Mouse (Mus musculus) right cerebral cortex, postnatal 4 days (tissue): ENCODE data around the gene Ctdsp2.

Experiments
- DNase-seq: peaks from one replicate; pipeline ENCODE4 v3.0.0-alpha.2; 2022

Ctdsp2 gene

DNA sequence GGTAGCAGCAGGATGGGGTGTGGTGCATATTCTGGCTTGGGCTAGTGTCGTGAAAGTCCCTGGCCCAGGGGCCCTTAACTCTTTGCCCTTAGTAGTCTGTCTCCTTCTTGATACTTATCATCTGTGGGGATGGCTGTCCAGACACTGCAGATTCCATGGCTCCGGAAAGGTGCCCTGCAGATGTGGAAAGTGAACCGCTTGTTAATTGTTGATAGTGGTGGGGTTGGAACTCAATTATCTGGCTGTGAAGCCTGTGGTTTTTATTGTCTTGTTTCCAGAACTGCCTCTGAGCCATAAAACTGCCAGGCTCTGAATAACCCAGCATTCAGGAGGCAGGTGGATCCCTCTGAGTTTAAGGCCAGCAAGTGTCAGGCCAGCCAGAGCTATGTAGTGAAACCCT, 13.2 kb downstream of the Ctdsp2 start:
- no peak for DNase-seq

DNA sequence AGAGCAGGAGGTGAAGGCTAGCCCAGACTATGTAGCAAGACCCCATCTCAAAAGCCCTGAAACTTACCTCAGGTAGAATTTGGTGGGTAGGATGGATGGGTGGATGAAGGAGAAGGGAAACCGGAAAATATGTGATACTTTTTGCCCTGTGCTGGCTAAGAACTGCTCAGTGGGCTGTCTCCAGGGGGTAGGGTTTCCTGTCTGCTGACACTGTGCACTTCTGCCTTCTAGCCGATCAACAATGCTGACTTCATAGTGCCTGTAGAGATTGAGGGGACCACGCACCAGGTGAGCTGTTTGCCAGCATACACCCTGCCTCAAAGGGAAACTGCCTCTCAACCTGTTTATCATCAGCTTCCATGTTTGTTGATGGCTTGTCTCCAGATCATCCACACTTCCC, 15.1 kb downstream of the Ctdsp2 start:
- DNase-seq = no peak

DNA sequence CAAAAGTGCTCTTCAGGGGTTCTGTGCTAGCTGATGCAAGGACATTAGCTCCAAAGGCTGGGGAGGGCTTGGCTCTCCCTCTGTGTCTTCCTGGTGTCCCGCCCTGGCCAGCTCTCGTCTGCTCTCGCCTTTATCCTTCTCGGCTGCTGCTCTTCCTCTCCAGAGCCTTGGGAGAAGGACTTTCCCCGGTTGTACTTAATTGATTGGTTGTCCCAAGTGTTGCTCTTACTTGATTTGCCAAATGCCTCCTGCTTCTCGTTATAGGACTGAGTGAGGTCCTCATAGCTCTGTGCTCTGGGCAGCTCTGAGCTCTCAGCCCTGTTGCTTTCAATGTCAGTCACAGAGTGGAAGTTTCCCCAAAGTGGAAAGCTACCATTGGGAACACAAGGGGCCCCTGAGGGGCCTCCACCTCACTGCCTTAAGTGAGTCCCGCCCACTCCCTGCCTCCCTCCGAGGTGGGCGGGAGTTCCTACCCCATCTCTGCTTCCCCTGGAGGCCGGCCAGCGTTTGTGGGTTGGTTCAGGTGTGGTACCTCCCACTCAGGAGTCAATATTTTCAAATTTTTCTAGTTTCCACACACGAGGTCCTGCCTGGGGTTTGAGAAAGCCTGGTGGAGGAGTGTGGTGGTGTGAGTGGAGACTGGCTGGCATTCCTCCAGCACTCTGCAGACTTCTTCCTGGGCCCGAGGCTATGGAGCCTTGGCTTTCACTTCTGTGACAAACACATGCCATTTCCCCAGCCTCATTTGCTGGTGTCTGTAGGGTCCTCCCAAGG, 19.0 kb downstream of the Ctdsp2 start:
- DNase-seq = no peak

GRCm38 (mm10) chr10:127000529-127000928, 22.0 kb downstream of the Ctdsp2 start, which contains the start of gene Avil:
Avil (plus strand) TSS chr10:127000709.
- no peak for DNase-seq

GRCm38 (mm10) chr10:127001297-127001696, 22.8 kb downstream of the Ctdsp2 start:
- no peak for DNase-seq

DNA sequence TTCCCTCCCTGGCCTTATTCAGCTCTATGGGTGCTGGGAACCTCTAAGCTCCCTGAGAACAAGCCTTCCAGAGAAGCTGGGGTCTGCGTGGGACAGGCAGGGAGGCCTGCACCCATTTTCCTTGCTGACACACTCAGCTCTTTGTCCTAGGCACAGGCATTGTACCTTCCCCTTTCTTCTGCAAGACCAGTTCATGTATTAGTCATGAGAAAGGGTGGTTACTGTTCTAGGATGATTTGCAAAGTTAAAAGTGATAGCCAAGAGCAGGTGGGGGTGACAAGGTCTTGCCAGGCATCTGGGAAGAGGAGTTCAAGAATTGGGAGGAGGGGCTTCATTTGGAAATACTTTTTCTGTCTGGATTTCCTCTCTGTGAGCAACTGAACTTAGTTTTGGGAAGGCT, 23.5 kb downstream of the Ctdsp2 start:
- no peak for DNase-seq

- DNase-seq = no peak
These were observed 24.2 kb downstream of the Ctdsp2 start for GRCm38 (mm10) chr10:127002765-127003164.

GRCm38 (mm10) chr10:127003334-127003733, 24.8 kb downstream of the Ctdsp2 start:
- DNase-seq = no peak

- DNase-seq = no peak
These were observed 25.3 kb downstream of the Ctdsp2 start for GRCm38 (mm10) chr10:127003806-127004205.

DNA sequence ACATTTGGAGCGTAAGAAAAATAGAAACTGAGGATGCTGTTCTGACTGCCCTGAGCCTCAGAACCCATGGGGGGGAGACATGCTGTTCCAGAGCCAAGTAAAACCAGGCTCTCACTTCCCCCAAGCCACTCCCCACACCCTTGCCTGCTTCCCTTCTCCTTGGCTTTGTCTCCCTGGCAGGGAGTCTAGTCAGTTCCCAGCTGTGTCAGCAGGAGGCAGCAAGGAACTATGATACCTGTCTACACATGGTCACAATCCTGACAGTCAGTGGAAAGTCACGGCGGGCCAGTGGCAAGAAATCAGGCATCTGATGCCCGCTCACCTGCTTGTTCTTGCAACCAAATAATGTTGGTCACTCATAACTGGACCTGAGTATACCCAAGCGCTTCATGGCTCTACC, 38.0 kb downstream of the Ctdsp2 start:
- no peak for DNase-seq

DNA sequence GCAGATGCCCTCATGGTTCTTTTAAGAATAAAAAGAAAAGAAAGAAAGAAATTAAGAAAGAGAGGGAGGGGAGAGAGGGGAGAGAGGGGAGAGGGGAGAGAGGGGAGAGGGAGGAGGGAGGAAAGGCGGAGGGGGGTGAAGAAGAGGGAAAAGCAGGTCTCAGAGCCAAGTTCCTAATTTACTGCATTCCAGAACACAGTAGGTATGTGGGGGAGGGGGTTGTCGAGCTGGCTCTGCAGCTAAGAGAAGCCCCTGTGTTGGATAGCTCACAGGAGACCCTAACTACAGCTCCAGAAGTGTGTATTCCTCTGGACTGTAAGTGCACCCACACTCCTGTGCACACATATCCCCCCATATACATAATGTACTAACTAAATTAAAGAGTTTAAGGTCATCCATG, 38.6 kb downstream of the Ctdsp2 start:
- DNase-seq = no peak

DNA sequence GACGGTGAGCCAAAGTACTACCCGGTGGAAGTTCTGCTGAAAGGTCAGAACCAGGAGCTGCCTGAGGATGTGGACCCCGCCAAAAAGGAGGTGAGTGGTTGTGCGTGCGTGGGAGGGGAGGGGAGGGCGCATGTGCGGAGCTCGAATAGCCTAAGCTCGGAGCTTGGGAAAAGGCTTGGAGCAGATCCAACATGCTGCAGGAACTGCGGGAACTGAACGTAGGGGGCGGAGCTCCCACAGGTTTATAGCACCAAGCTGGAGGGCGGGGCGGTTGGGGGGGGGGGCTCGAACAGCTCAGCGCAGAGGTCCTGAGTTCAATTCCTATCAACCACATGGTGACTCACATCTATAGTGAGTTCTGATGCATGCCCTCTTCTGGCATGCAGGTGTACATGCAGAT, 39.9 kb downstream of the Ctdsp2 start:
- no peak for DNase-seq

DNA sequence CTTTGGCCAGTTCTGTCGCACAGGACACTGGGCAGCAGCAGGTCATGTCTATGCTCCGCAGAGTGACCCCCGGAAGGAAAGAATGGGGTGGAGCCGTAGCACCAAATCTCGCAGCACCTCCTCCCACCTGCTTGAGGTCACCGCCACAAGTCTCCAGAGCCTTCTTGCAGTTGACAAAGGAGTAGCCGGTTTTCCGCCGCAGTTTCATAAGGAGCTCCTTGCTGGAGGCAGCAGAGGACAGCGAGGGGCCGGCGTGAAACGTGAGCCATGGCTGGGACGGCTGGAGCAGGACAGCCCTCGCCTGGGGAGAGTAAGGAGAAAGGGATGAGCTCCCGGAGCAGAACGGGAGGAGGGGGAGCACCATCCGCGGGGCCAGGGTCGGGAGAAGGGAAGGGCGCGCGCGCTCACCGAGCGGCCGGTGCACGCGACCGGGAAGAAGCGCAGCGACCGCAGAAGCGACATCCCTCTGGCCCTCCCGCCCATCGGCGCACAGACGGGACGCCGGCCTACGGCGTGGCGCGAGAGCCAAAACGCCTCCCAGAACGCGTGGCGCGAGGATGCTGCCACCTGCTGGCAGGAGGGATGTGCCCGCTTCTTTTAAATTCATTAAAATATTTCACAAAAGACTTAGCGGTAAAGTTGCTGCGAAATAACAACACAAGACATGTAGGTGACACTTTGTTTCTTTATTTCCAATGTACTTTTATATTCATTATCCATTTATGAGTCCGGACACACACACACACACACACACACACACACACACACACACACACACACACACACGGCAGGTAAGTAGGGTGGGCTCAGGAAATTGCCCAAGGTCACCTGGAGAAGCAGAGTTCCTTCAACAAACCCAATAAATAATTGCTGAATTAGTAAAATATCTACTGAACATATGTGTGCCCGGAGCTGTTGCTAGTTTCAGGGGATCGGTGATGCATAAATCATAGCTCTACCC, 52.1 kb downstream of the Ctdsp2 start, which contains the start of gene Tsfm:
Gene Tsfm, minus strand, starts transcription at position 505 of the 961 bp plus-strand sequence.
- peak; percentile 98 for DNase-seq

DNA sequence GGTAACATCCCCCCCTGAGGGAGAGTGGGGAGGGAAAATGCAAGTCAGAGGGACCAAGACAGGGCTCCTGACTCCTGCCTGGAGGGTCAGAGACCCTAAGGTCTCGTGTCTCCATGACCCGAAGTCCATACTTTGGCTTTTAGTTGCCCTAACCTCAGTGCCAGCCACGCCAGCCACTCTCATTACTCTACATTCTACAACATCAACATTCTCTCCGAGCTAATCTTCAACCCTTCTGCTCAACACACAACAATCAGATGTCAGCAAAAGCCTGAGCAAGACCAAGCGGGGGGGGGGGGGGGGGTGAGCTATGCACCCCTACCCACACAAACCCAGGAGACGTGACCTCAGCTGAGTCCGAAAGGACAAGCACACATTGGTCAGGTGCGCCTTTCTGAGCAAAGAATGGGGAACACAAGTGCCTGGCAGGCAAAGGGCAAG, 54.8 kb downstream of the Ctdsp2 start:
- DNase-seq = no peak

DNA sequence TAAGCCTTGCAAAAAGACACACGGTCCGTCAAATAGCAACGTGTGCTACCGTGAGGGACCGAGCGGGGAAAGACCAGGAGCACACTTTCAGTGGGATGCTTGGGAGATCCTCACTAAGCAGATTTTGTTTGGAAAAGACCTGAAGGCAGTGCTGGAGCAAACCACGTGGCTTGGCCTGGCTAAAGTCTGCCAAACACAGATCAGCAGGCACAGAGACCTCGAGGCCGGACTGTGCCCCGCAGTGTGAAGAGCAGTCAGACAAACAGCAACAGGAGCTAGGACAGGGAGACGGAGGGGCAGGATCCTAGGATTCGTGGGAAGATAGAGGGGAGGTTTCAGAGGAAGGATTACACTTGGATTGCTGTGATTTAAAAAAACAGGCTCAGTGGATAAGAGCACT, 57.8 kb downstream of the Ctdsp2 start:
- DNase-seq = no peak

- no peak for DNase-seq
These were observed 59.1 kb downstream of the Ctdsp2 start for GRCm38 (mm10) chr10:127037641-127038040.

- no peak for DNase-seq
These were observed 62.2 kb downstream of the Ctdsp2 start for GRCm38 (mm10) chr10:127040569-127041214.

GRCm38 (mm10) chr10:127041274-127041766, 62.8 kb downstream of the Ctdsp2 start, which contains the start of the genes Mettl1 and Eef1akmt3:
Mettl1 (plus strand) TSS chr10:127041414.
Eef1akmt3 (minus strand) TSS chr10:127041513.
- DNase-seq = peak; percentile 40

- DNase-seq = peak; percentile 91
These were observed 63.3 kb downstream of the Ctdsp2 start for GRCm38 (mm10) chr10:127041774-127042338.

DNA sequence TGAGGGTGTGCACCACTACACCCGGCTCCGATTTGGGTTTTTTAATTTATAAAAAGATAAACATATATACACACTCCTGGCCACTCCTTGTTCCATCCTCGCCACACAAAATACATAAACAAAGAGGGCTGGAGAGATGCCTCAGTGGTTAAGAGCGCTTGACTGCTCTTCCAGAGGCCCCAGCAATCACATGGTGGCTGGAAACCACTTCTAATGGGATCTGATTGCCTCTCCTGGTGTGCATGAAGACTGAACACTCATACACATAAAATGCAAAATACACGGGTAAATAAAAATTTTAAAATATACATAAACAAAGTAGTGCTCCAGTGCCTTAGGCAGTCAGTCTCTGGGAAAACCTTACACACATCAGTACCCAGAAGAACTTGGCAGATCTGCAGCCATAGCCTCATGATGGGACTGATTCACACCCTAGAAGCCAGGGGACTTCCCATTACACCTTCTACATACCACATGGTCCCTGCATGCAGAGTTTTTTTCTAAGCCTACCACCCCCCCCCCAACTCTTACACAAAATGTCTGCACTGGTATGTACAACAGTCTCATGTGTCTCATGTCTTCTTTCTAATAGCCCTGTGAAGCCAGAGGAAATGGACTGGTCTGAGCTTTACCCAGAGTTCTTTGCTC, 64.1 kb downstream of the Ctdsp2 start:
- DNase-seq = no peak

GRCm38 (mm10) chr10:127043187-127043586, 64.7 kb downstream of the Ctdsp2 start:
- no peak for DNase-seq

GRCm38 (mm10) chr10:127047954-127048353, 69.4 kb downstream of the Ctdsp2 start, which contains the start of gene Cyp27b1:
Cyp27b1 (plus strand) TSS chr10:127048250.
- no peak for DNase-seq
